Mouse (Mus musculus) cerebellum, adult 2 months (tissue): Measurements from ENCODE around the gene Arhgap10.

Experiments used
- CTCF ChIP-seq: fragments of 200-500 bp; IDR thresholded peaks from 2 replicates; pipeline ENCODE4 v1.5.1; 2011; ENCODE audit warnings: low read depth, mild to moderate bottlenecking, control low read depth, low read length, moderate library complexity, borderline replicate concordance; ENCODE audit not compliant: insufficient read depth
- POLR2A ChIP-seq: fragments of 200-500 bp; IDR thresholded peaks from 2 replicates; pipeline ENCODE4 v1.6.1; 2011; ENCODE audit warnings: low read length, control low read depth, borderline replicate concordance; ENCODE audit not compliant: insufficient read depth

- TF ChIP-seq POLR2A (no peak), CTCF (no peak)
Measured at GRCm38 (mm10) chr8:77321901-77322300, 195.9 kb downstream of the Arhgap10 start.
